Mouse (Mus musculus) regulatory T cell (primary cell): ENCODE measurements at regions not wholly inside any gene's neighbourhood (a gene's known extent, or its start where the extent isn't known, plus 50 kb on each side); places are given as distances from the start of the nearest gene placed in this dataset.

Source experiments
- in situ Hi-C: fragments of 300-600 bp; cut with MboI, MseI; formaldehyde crosslinking; loops from one replicate; pipeline ENCODE4 v1.15.1; 2025; ENCODE audit warnings: high pct_unique_total_duplicates

- in situ Hi-C loops: no loop called here
Observed at GRCm38 (mm10) chr17:61018647-61019046, 1862.5 kb downstream of the Efna5 start.
